20 mouse cellular contexts compared by ENCODE assay signal in genomic region chr7:128132148-128132547, GRCm38 (mm10). TPM values are rescaled to one million over a fixed set of nuclear protein-coding genes. Genes with fewer than 3 reads are reported as not detected.
"Had no signal": no experiment of that assay in that cellular context is flagged by ENCODE, and none has a peak within 500 bp of the region (broad histone marks: within the 10 kb centered on the region; RNA-seq: fewer than 3 reads in every experiment).

No protein-coding gene starts in this region.

- DNase-seq: kidney, adult 18-20 months; kidney, adult 9 months; kidney, postnatal 14 days; layer of hippocampus, adult 9-11 months; left cerebral cortex, postnatal 4 days; liver, embryonic 13.5 days; lung, adult 2 months; lung, postnatal 14 days; midbrain, embryonic 14.5 days; right cerebral cortex, adult 18-20 months; right cerebral cortex, postnatal 25 days; thymus, postnatal 4 days had no signal

- ATAC-seq: intestine, embryonic 16.5 days had no signal

RNA-seq across cellular contexts. Expression of gene Itgax, which starts 2.8 kb away (rescaled TPM):
- polyA plus RNA-seq: limb, embryonic 12.5 days; midbrain, postnatal 0 days; neural tube, embryonic 12.5 days had no signal

RNA-seq across cellular contexts. Expression of gene Itgad, which starts 22.0 kb away (rescaled TPM):
- polyA plus RNA-seq: kidney, embryonic 16.5 days; limb, embryonic 12.5 days; limb, embryonic 15.5 days; liver, embryonic 13.5 days; midbrain, embryonic 11.5 days; midbrain, embryonic 14.5 days; midbrain, postnatal 0 days; neural tube, embryonic 12.5 days; stomach, embryonic 15.5 days had no signal
